Mouse (Mus musculus): ENCODE results near the gene Lrrc39. TPM values are rescaled to one million over a fixed set of nuclear protein-coding genes. Genes with fewer than 3 reads are reported as not detected.

Lrrc39 gene
- polyA plus RNA-seq (2014; fragmentation: Illumina TruSeq; extraction: RNeasy Lipid Tissue Mini Kit (QIAGEN cat#74804)): 1.3 TPM

DNA sequence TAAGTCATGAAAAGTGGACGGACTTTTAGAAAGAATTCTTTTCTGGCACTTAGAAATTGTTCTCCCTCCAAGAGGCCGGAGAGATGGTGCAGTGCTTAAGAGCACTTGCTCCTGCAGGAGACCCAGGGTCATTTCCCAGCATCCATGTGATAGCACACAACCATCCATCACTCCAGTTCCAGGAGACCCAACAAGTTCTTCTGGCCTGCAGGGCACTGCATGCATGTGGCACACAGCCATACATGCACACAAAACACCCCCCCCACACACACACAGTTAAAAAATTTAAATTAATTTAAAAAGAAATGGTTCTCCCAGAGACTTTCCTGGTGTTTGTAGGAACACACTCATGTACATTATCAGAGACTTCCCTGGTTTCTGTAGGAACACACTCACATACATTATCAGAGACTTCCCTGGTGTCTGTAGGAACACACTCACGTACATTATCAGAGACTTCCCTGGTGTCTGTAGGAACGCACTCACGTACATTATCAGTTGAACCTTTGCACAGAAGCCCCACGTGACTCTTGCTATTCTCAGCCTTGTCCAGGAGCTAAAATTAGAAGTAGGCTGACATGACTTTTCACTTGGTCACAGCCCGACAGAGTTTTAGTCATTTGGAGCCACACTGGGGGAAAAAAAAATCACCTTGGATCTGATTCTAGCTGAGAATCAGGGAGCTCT is at the start of gene Lrrc39:
TSS of gene Lrrc39 (plus strand) at position 566 of the 687 bp plus-strand sequence.

DNA sequence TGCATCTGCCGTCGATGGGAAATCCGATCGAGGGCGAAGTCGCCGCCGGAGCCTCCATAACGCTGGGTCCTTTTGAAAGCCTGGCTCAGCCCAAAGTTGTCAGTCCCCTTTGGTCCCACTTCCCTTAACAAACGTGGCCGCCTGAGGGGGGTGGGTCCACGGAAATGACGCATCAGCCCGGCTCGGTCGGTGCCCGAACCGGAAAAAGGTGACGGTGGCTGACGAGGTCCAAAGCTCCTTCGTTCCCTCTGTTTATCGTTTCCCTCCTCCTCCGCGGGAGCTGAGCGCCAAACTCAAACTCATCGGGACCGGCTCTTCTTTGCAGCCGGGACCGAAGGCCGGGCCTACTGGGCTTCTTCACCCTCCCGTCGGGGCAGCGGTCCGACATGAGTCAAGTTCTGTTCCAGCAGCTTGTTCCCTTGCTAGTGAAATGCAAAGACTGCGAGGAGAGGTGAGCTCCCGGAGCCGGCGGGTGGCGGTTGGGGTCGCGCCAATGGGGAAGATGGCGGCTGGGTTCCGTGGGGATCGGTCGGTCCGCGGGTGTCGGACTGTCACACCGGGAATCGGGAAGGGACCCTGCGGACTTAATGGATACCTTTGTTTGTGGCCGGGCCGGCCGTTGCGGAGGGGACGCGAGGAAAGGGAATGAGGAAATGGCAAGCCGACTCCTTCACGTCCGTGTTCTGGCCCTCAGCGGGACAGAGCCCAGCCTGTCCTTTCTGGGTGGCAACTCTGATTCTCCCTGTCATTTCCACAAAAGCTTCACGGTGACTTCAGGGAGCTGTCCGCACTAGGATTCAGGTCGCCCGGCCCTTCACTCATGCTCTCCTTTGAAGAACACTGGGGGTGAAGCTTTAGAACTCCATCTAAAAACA is 32.2 kb downstream of the Lrrc39 start, which contains the start of gene Sass6:
TSS of gene Sass6 (plus strand) at position 255 of the 875 bp plus-strand sequence.

DNA sequence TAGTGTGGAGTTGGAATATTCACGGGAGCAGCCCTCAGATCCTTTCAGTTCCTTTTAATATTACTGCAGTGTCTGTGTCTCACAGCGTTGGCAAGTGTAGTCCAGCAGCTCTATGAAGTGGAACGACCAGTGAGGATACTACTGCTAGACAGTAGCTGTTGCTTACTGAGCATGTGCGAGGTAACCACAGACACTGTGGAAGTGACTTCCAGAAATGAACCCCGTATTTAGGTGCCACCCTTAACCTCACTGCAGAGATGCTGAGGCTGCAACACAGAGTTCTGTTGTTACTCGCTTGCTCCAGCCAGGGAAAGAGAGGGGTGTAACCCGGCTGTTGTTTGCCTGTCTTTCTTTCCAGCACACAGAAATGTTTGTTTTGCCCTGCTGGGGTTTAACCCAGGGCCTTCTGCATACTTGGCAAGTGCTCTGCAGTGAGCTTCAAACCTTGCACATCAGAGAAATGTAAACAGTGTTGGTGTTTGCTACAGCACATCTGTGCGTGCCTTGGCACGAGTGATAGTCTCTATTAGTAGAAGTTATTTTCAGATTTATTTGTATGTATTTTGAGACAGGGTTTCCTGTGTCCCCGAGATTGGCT is 51.6 kb downstream of the Lrrc39 start, which contains the start of gene Trmt13:
TSS of gene Trmt13 (minus strand) at position 293 of the 598 bp plus-strand sequence.

Other genes with a start within 250 kb of the Lrrc39 start
- 38.3 TPM for gene Cdc14a, start 138.9 kb upstream of the Lrrc39 start, polyA plus RNA-seq (2014; fragmentation: Illumina TruSeq; extraction: RNeasy Lipid Tissue Mini Kit (QIAGEN cat#74804))
- gene Rtca, start 54.8 kb upstream of the Lrrc39 start, polyA plus RNA-seq (2014; fragmentation: Illumina TruSeq; extraction: RNeasy Lipid Tissue Mini Kit (QIAGEN cat#74804)): 59.6 TPM
- gene Dbt, start 49.9 kb upstream of the Lrrc39 start, polyA plus RNA-seq (2014; fragmentation: Illumina TruSeq; extraction: RNeasy Lipid Tissue Mini Kit (QIAGEN cat#74804)): 77.7 TPM
- gene Sass6, start 32.0 kb downstream of the Lrrc39 start, polyA plus RNA-seq (2014; fragmentation: Illumina TruSeq; extraction: RNeasy Lipid Tissue Mini Kit (QIAGEN cat#74804)): 27.7 TPM
- gene Trmt13, start 51.6 kb downstream of the Lrrc39 start, polyA plus RNA-seq (2014; fragmentation: Illumina TruSeq; extraction: RNeasy Lipid Tissue Mini Kit (QIAGEN cat#74804)): 17.7 TPM
- gene Mfsd14a, start 99.7 kb downstream of the Lrrc39 start, polyA plus RNA-seq (2014; fragmentation: Illumina TruSeq; extraction: RNeasy Lipid Tissue Mini Kit (QIAGEN cat#74804)): 118 TPM
- gene Gm43191, start 118.3 kb downstream of the Lrrc39 start, polyA plus RNA-seq (2014; fragmentation: Illumina TruSeq; extraction: RNeasy Lipid Tissue Mini Kit (QIAGEN cat#74804)): not detected
- 93.3 TPM for gene Slc35a3, start 149.9 kb downstream of the Lrrc39 start, polyA plus RNA-seq (2014; fragmentation: Illumina TruSeq; extraction: RNeasy Lipid Tissue Mini Kit (QIAGEN cat#74804))
- gene Agl, start 245.2 kb downstream of the Lrrc39 start, polyA plus RNA-seq (2014; fragmentation: Illumina TruSeq; extraction: RNeasy Lipid Tissue Mini Kit (QIAGEN cat#74804)): 35.4 TPM

Data from ovary, adult 10 weeks (tissue).